Mouse (Mus musculus): ENCODE measurements around the gene Mpg. TPM values are rescaled to one million over a fixed set of nuclear protein-coding genes. Genes with fewer than 3 reads are reported as not detected.

Gene Mpg
- polyA plus RNA-seq, 1 experiment: not detected

- no peak overlapping the region for H3K27ac ChIP-seq (ENCODE audit: insufficient read depth, low read depth, low read length)
- WGBS: 71% methylated on average over 6 of the region's 6 CpGs
These were observed 7.7 kb upstream of the Mpg start for GRCm38 (mm10) chr11:32218501-32219050.

GRCm38 (mm10) chr11:32219287-32219686 lies 7.0 kb upstream of the Mpg start:
- no peak overlapping the region for H3K27ac ChIP-seq (ENCODE audit: insufficient read depth, low read depth, low read length)
- no peak for TF ChIP-seq POLR2A (IDR thresholded peaks at IDR 0.05; ENCODE audit: insufficient read depth, low read depth, low read length)
- no peak for TF ChIP-seq CTCF (IDR thresholded peaks at IDR 0.05; ENCODE audit: insufficient read depth, low read depth, low read length)

More at GRCm38 (mm10) chr11:32218501-32219050, 7.7 kb upstream of the Mpg start:
- TF ChIP-seq POLR2A (IDR thresholded peaks at IDR 0.05; ENCODE audit: insufficient read depth, low read depth, low read length): no peak
- TF ChIP-seq CTCF (IDR thresholded peaks at IDR 0.05; ENCODE audit: insufficient read depth, low read depth, low read length): no peak
- Histone ChIP-seq H3K4me3 (ENCODE audit: insufficient read depth, low read depth, low read length) (no peak overlapping the region), H3K4me1 (ENCODE audit: control insufficient read depth, insufficient read depth, low read length) (peaks cover 22% of the 10 kb centered on the region)

GRCm38 (mm10) chr11:32220607-32221224 lies 5.6 kb upstream of the Mpg start:
- no peak for TF ChIP-seq CTCF (IDR thresholded peaks at IDR 0.05; ENCODE audit: insufficient read depth, low read depth, low read length)
- TF ChIP-seq POLR2A (IDR thresholded peaks at IDR 0.05; ENCODE audit: insufficient read depth, low read depth, low read length): no peak
- Histone ChIP-seq H3K4me3 (ENCODE audit: insufficient read depth, low read depth, low read length) (peak overlapping the region; percentile 72; the same call in 1 of the 2 replicates), H3K27ac (ENCODE audit: insufficient read depth, low read depth, low read length) (no peak overlapping the region), H3K4me1 (ENCODE audit: control insufficient read depth, insufficient read depth, low read length) (peaks cover 32% of the 10 kb centered on the region)
- 73% methylated on average over 10 of the region's 10 CpGs for whole genome bisulfite sequencing

More at GRCm38 (mm10) chr11:32219287-32219686, 7.0 kb upstream of the Mpg start:
- WGBS: 88% methylated on average over 10 of the region's 10 CpGs
- H3K4me3 ChIP-seq (ENCODE audit: insufficient read depth, low read depth, low read length): no peak overlapping the region
- H3K4me1 ChIP-seq (ENCODE audit: control insufficient read depth, insufficient read depth, low read length): peaks cover 22% of the 10 kb centered on the region

- TF ChIP-seq CTCF (IDR thresholded peaks at IDR 0.05; ENCODE audit: insufficient read depth, low read depth, low read length): no peak
- no peak for TF ChIP-seq POLR2A (IDR thresholded peaks at IDR 0.05; ENCODE audit: insufficient read depth, low read depth, low read length)
- Histone ChIP-seq H3K4me3 (ENCODE audit: insufficient read depth, low read depth, low read length) (peak overlapping the region; percentile 72), H3K27ac (ENCODE audit: insufficient read depth, low read depth, low read length) (peak overlapping the region; percentile 33), H3K4me1 (ENCODE audit: control insufficient read depth, insufficient read depth, low read length) (peaks cover 37% of the 10 kb centered on the region)
- WGBS: 7% methylated on average over 46 of the region's 46 CpGs
These were observed 4.9 kb upstream of the Mpg start for GRCm38 (mm10) chr11:32221225-32221950.

GRCm38 (mm10) chr11:32221951-32222409 lies 4.3 kb upstream of the Mpg start, which contains the start of gene Rhbdf1:
TSS of gene Rhbdf1 (minus strand) at chr11:32222300.
- peaks cover 37% of the 10 kb centered on the region for H3K4me1 ChIP-seq (ENCODE audit: control insufficient read depth, insufficient read depth, low read length)
- peak within 1 kb of the TSS; percentile 33 for H3K27ac ChIP-seq (ENCODE audit: insufficient read depth, low read depth, low read length)
- TF ChIP-seq CTCF (IDR thresholded peaks at IDR 0.05; ENCODE audit: insufficient read depth, low read depth, low read length): no peak
- no peak for TF ChIP-seq POLR2A (IDR thresholded peaks at IDR 0.05; ENCODE audit: insufficient read depth, low read depth, low read length)
- H3K4me3 ChIP-seq (ENCODE audit: insufficient read depth, low read depth, low read length): peak within 1 kb of the TSS; percentile 72
- whole genome bisulfite sequencing: under 1% methylated on average over 72 of the region's 72 CpGs

GRCm38 (mm10) chr11:32222570-32223194 lies 3.6 kb upstream of the Mpg start:
- Histone ChIP-seq H3K4me3 (ENCODE audit: insufficient read depth, low read depth, low read length) (peak overlapping the region; percentile 72), H3K4me1 (ENCODE audit: control insufficient read depth, insufficient read depth, low read length) (peaks cover 37% of the 10 kb centered on the region), H3K27ac (ENCODE audit: insufficient read depth, low read depth, low read length) (no peak overlapping the region)
- WGBS: 21% methylated on average over 21 of the region's 21 CpGs
- TF ChIP-seq POLR2A (IDR thresholded peaks at IDR 0.05; ENCODE audit: insufficient read depth, low read depth, low read length) (no peak), CTCF (IDR thresholded peaks at IDR 0.05; ENCODE audit: insufficient read depth, low read depth, low read length) (no peak)

GRCm38 (mm10) chr11:32223297-32223967 lies 2.9 kb upstream of the Mpg start:
- Histone ChIP-seq H3K4me3 (ENCODE audit: insufficient read depth, low read depth, low read length) (no peak overlapping the region), H3K27ac (ENCODE audit: insufficient read depth, low read depth, low read length) (no peak overlapping the region), H3K4me1 (ENCODE audit: control insufficient read depth, insufficient read depth, low read length) (peaks cover 37% of the 10 kb centered on the region)
- TF ChIP-seq CTCF (IDR thresholded peaks at IDR 0.05; ENCODE audit: insufficient read depth, low read depth, low read length): no peak
- no peak for TF ChIP-seq POLR2A (IDR thresholded peaks at IDR 0.05; ENCODE audit: insufficient read depth, low read depth, low read length)
- 78% methylated on average over 4 of the region's 4 CpGs for WGBS

GRCm38 (mm10) chr11:32224468-32225139 lies 1.7 kb upstream of the Mpg start:
- WGBS: 26% methylated on average over 4 of the region's 4 CpGs
- no peak overlapping the region for H3K27ac ChIP-seq (ENCODE audit: insufficient read depth, low read depth, low read length)
- H3K4me1 ChIP-seq (ENCODE audit: control insufficient read depth, insufficient read depth, low read length): peaks cover 33% of the 10 kb centered on the region
- no peak for TF ChIP-seq POLR2A (IDR thresholded peaks at IDR 0.05; ENCODE audit: insufficient read depth, low read depth, low read length)
- no peak for TF ChIP-seq CTCF (IDR thresholded peaks at IDR 0.05; ENCODE audit: insufficient read depth, low read depth, low read length)
- no peak overlapping the region for H3K4me3 ChIP-seq (ENCODE audit: insufficient read depth, low read depth, low read length)
